Mouse (Mus musculus): ENCODE results near the gene Klhl26. TPM values are rescaled to one million over a fixed set of nuclear protein-coding genes. Genes with fewer than 3 reads are reported as not detected.
A peak's percentile ranks its signal among the peaks of the same experiment; 100 is the strongest.

The Klhl26 gene
- polyA plus RNA-seq, 1 experiment from 2014 or later, result 19.6 TPM

DNA sequence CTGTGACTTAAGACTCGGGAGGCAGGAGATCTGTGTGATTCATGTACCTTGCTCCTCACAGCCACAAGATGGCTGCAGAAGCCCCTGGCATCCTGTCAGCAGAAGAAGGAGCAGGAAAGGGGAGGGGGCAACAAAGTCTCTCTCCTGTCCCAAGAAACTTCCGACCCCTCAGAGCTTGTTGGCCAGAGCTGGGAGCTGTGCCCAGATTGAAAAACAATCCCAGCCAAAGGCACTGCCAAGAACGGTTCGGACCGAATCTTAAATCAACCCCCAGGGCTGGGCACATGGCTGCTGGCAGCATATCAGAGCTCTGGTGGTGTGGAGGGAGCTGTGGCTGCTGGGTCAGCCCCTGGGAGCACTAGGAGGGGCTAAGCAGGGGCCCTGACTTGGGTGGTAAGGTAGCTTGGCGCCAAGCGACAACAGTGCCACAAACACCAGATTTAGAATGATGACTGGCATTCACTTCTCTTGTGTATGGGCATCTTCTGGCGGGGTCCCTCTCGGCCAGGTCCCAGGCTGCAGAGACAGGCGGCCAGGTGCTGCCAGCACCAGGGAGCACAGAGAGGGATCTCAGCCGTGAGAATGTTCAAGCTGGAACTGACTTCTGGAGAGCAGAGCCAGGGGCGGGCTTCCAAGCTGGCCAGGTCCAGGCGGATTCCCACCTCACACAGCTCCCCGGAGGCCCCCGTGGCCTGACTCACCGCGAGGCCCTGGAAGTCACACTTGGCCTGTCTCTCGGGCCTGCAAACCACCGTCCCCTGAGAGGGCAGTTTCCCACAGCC, 28.9 kb downstream of the Klhl26 start:
- Histone ChIP-seq H3K9ac (ENCODE audit: low read length) (no peak overlapping the region), H3K9me3 (replicated peaks; ENCODE audit: control insufficient read depth, low read length) (no peaks in the 10 kb centered on the region), H3K27me3 (replicated peaks; ENCODE audit: control insufficient read depth, insufficient read depth, low read length) (no peaks in the 10 kb centered on the region), H3K36me3 (ENCODE audit: control insufficient read depth, insufficient read depth, low read length) (peaks cover 14% of the 10 kb centered on the region; the same call in 1 of the 2 replicates), H3K4me3 (ENCODE audit: low read depth, low read length) (no peak overlapping the region), H3K4me2 (ENCODE audit: low read length) (no peak overlapping the region), H3K4me1 (ENCODE audit: control insufficient read depth, insufficient read depth, low read length) (no peaks in the 10 kb centered on the region), H3K27ac (ENCODE audit: low read depth, low read length) (no peak overlapping the region; the same call in 1 of the 2 replicates)
- DNase-seq (ENCODE audit: low spot score) (peak; percentile 30), ATAC-seq (0 out of 2 replicates have a peak, but pooled peaks have one; percentile 34)
- WGBS, result 76% methylated on average over 19 of the region's 19 CpGs

DNA sequence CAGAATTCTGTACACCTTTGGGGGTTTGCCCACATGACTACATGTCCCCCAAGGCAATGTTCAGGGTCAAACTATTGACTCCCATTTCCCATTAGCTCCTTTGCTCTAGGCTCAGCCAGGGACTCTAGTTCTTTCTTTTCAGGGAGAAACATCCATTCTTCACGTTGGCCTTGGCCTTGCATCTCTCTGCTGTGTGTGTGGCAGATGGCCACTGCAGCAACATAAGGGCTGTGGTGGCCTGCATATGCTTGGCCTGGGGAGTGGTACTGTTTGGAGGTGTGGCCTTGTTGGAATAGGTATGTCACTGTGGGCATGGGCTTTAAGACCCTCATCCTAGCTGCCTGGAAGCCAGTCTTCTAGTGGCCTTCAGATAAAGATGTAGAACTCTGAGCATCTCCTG, 30.8 kb downstream of the Klhl26 start:
- Histone ChIP-seq H3K27ac (ENCODE audit: low read depth, low read length) (no peak overlapping the region), H3K4me2 (ENCODE audit: low read length) (no peak overlapping the region), H3K4me1 (ENCODE audit: control insufficient read depth, insufficient read depth, low read length) (no peaks in the 10 kb centered on the region), H3K27me3 (replicated peaks; ENCODE audit: control insufficient read depth, insufficient read depth, low read length) (no peaks in the 10 kb centered on the region), H3K4me3 (ENCODE audit: low read depth, low read length) (no peak overlapping the region), H3K9me3 (replicated peaks; ENCODE audit: control insufficient read depth, low read length) (no peaks in the 10 kb centered on the region), H3K9ac (ENCODE audit: low read length) (no peak overlapping the region), H3K36me3 (ENCODE audit: control insufficient read depth, insufficient read depth, low read length) (no peaks in the 10 kb centered on the region)
- no peak for DNase-seq (ENCODE audit: low spot score)
- no peak for ATAC-seq
- 68% methylated on average over 1 of the region's 1 CpGs for WGBS

DNA sequence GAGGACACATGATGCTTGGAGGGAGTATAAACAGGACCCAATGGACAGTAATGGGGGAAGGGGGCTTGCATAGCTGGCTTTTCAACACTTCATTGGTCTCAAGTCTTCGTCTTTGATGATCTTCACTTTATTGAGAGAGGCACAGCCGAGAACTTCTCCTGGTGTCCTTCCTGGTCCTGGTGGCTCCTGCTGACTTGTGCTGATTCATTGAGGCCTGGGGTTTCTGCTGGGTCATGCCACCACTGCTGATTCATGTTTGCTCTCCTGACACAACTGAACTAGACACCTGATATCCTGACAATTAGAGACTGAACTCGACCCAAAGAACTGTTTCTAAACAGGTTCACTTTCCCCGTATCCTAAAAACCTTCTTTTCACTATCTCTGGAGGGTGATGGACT, 33.4 kb downstream of the Klhl26 start:
- DNase-seq (ENCODE audit: low spot score) (no peak), ATAC-seq (no peak)
- WGBS, result 84% methylated on average over 4 of the region's 4 CpGs
- no peak overlapping the region for H3K4me3 ChIP-seq (ENCODE audit: low read depth, low read length)
- H3K4me1 ChIP-seq (ENCODE audit: control insufficient read depth, insufficient read depth, low read length), result peaks cover 9% of the 10 kb centered on the region
- H3K36me3 ChIP-seq (ENCODE audit: control insufficient read depth, insufficient read depth, low read length), result no peaks in the 10 kb centered on the region
- H3K4me2 ChIP-seq (ENCODE audit: low read length), result no peak overlapping the region
- no peak overlapping the region for H3K9ac ChIP-seq (ENCODE audit: low read length)
- H3K27me3 ChIP-seq (replicated peaks; ENCODE audit: control insufficient read depth, insufficient read depth, low read length), result no peaks in the 10 kb centered on the region
- H3K27ac ChIP-seq (ENCODE audit: low read depth, low read length), result no peak overlapping the region
- no peaks in the 10 kb centered on the region for H3K9me3 ChIP-seq (replicated peaks; ENCODE audit: control insufficient read depth, low read length)

DNA sequence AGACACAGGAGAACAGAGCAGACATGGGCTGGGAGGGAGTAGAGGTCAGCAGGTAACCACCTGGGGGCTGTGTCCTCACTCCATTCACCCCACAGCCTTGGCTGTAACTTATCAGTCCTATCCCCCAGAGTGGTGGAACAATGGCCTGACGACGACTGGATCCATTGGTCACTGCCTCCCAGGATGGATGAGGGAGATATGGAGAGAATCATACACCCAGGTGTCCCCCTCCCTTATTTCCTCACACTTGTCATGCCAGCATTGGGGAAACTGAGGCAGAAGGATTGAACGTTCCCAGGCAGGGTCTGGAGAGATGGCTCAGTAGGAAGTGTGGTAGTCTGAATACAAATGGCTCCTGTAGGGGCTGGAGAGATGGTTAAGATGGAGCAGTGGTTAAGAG, 35.2 kb downstream of the Klhl26 start:
- H3K9ac ChIP-seq (ENCODE audit: low read length), result no peak overlapping the region
- WGBS, result 76% methylated on average over 3 of the region's 3 CpGs

DNA sequence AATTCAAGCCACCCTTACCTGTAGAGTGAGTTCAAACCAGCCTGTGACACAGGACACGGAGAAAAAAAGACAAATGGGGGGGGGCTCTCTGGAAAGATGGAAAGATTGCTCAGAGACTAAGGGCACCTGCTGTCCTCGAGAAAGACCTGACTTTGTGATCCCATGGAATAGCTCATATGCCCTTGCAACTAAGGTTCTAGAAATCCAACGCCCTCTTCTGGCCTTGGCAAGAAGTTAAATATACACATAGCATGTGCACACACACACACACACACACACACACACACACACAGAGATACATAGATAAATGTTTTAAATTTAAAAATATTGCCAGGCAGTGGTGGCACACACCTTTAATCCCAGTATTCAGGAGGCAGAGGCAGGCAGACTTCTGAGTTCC, 36.5 kb downstream of the Klhl26 start:
- Histone ChIP-seq H3K9ac (ENCODE audit: low read length) (peak overlapping the region; percentile 65; the same call in 1 of the 2 replicates), H3K9me3 (replicated peaks; ENCODE audit: control insufficient read depth, low read length) (no peaks in the 10 kb centered on the region), H3K4me3 (ENCODE audit: low read depth, low read length) (peak overlapping the region; percentile 62; the same call in 1 of the 2 replicates), H3K27ac (ENCODE audit: low read depth, low read length) (no peak overlapping the region), H3K36me3 (ENCODE audit: control insufficient read depth, insufficient read depth, low read length) (no peaks in the 10 kb centered on the region), H3K4me1 (ENCODE audit: control insufficient read depth, insufficient read depth, low read length) (peaks cover 11% of the 10 kb centered on the region), H3K4me2 (ENCODE audit: low read length) (peak overlapping the region; percentile 60), H3K27me3 (replicated peaks; ENCODE audit: control insufficient read depth, insufficient read depth, low read length) (no peaks in the 10 kb centered on the region)
- DNase-seq (ENCODE audit: low spot score), result no peak
- 59% methylated on average over 3 of the region's 3 CpGs for WGBS
- no peak for ATAC-seq

More for the DNA sequence above, 35.2 kb downstream of the Klhl26 start:
- Histone ChIP-seq H3K9me3 (replicated peaks; ENCODE audit: control insufficient read depth, low read length) (no peaks in the 10 kb centered on the region), H3K36me3 (ENCODE audit: control insufficient read depth, insufficient read depth, low read length) (no peaks in the 10 kb centered on the region), H3K27ac (ENCODE audit: low read depth, low read length) (no peak overlapping the region), H3K27me3 (replicated peaks; ENCODE audit: control insufficient read depth, insufficient read depth, low read length) (no peaks in the 10 kb centered on the region), H3K4me1 (ENCODE audit: control insufficient read depth, insufficient read depth, low read length) (peaks cover 11% of the 10 kb centered on the region), H3K4me2 (ENCODE audit: low read length) (no peak overlapping the region), H3K4me3 (ENCODE audit: low read depth, low read length) (no peak overlapping the region)
- DNase-seq (ENCODE audit: low spot score) (no peak), ATAC-seq (no peak)

DNA sequence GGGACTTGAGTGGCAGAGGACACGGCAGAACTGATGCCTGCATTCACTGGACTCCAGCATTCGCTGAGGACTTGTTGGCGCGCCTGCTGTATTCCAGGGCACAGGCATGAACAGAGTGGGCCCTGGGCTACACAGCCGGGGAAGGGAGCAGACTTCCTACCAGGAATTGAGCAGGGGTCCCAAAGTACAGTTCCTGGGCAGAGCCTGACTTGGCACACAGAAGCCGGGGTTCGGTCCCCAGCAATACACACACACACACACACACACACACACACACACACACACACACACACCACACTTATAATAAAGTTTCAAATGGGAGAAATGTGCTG, 37.0 kb downstream of the Klhl26 start:
- DNase-seq (ENCODE audit: low spot score), result no peak
- no peaks in the 10 kb centered on the region for H3K9me3 ChIP-seq (replicated peaks; ENCODE audit: control insufficient read depth, low read length)
- peak overlapping the region; percentile 65 for H3K9ac ChIP-seq (ENCODE audit: low read length)
- no peaks in the 10 kb centered on the region for H3K27me3 ChIP-seq (replicated peaks; ENCODE audit: control insufficient read depth, insufficient read depth, low read length)
- ATAC-seq, result no peak
- H3K27ac ChIP-seq (ENCODE audit: low read depth, low read length), result no peak overlapping the region
- no peaks in the 10 kb centered on the region for H3K36me3 ChIP-seq (ENCODE audit: control insufficient read depth, insufficient read depth, low read length)
- H3K4me2 ChIP-seq (ENCODE audit: low read length), result peak overlapping the region; percentile 60
- H3K4me3 ChIP-seq (ENCODE audit: low read depth, low read length), result peak overlapping the region; percentile 62
- WGBS, result 4% methylated on average over 7 of the region's 7 CpGs
- H3K4me1 ChIP-seq (ENCODE audit: control insufficient read depth, insufficient read depth, low read length), result peaks cover 11% of the 10 kb centered on the region

DNA sequence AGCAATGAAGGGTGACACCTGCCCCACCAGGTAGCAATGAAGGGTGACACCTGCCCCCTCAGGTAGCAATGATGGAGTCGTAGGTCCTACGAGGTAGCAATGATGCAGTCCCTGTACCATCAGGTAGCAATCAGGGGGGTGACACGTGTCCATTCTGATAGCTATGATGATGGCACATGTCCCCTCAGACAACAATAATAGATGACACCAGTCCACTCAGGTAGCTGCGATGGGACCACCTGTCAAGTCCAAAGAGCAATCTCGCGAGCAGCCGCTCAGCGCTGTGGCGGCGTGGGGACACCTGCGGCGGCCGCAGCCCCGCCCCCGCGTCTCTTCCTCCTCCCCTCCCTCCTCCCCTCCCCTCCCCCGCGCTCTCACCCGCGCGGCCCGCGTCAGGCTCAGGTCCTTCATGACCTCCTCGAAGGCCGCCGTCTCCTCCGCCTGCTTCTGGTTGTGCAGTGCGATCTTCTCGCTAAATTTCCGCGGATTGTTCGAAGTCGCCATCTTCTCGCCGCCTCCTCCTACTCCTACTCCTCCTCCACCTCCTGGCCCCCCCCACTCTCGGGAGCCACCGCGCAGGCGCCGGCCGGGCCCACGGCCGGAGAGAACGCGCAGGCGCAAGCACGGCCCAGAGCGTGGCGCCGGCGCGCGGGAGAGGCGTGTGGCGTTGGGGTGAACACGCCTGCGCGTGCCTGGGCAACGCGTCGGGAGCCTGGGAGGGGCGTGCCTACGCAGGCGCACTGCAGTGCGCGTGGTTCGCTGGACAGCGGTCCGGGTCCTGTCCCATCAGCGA, 37.5 kb downstream of the Klhl26 start, which contains the start of gene Crtc1:
Gene Crtc1 (minus strand): TSS at position 525 of the 793 bp plus-strand sequence.
- under 1% methylated on average over 56 of the region's 70 CpGs for whole genome bisulfite sequencing
- Histone ChIP-seq H3K4me2 (ENCODE audit: low read length) (peak within 1 kb of the TSS; percentile 83), H3K9ac (ENCODE audit: low read length) (peak within 1 kb of the TSS; percentile 68), H3K4me3 (ENCODE audit: low read depth, low read length) (peak within 1 kb of the TSS; percentile 62), H3K36me3 (ENCODE audit: control insufficient read depth, insufficient read depth, low read length) (no peaks in the 10 kb centered on the region), H3K9me3 (replicated peaks; ENCODE audit: control insufficient read depth, low read length) (no peaks in the 10 kb centered on the region), H3K27me3 (replicated peaks; ENCODE audit: control insufficient read depth, insufficient read depth, low read length) (no peaks in the 10 kb centered on the region), H3K27ac (ENCODE audit: low read depth, low read length) (peak within 1 kb of the TSS; percentile 88), H3K4me1 (ENCODE audit: control insufficient read depth, insufficient read depth, low read length) (peaks cover 11% of the 10 kb centered on the region)
- peak; percentile 98 for DNase-seq (ENCODE audit: low spot score)
- peak; percentile 98 for ATAC-seq

DNA sequence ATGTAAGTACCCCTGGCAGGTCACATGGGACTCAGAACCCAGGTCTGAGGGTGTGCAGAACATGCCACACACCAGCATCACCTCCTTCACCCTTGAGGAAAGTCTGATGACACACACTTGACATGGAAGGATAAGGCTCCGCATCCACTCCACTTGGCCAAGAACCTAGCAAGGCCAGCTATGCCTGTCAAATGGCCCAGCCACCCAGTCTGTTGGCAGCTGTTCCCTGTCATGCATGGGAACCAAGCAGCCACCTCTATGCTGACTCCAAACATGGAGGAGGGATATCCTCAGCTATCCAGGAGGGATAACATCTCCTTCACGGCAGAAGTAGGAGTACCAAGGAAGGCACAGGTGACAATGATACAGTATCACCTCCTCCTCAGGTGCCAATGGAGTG, 38.3 kb downstream of the Klhl26 start:
- H3K4me2 ChIP-seq (ENCODE audit: low read length), result peak overlapping the region; percentile 83
- peak overlapping the region; percentile 62 for H3K4me3 ChIP-seq (ENCODE audit: low read depth, low read length)
- H3K4me1 ChIP-seq (ENCODE audit: control insufficient read depth, insufficient read depth, low read length), result peaks cover 11% of the 10 kb centered on the region
- no peaks in the 10 kb centered on the region for H3K27me3 ChIP-seq (replicated peaks; ENCODE audit: control insufficient read depth, insufficient read depth, low read length)
- peak overlapping the region; percentile 68; the same call in 1 of the 2 replicates for H3K9ac ChIP-seq (ENCODE audit: low read length)
- ATAC-seq, result no peak
- no peak overlapping the region for H3K27ac ChIP-seq (ENCODE audit: low read depth, low read length)
- no peak for DNase-seq (ENCODE audit: low spot score)
- 86% methylated on average over 2 of the region's 2 CpGs for WGBS
- H3K36me3 ChIP-seq (ENCODE audit: control insufficient read depth, insufficient read depth, low read length), result no peaks in the 10 kb centered on the region
- H3K9me3 ChIP-seq (replicated peaks; ENCODE audit: control insufficient read depth, low read length), result no peaks in the 10 kb centered on the region

DNA sequence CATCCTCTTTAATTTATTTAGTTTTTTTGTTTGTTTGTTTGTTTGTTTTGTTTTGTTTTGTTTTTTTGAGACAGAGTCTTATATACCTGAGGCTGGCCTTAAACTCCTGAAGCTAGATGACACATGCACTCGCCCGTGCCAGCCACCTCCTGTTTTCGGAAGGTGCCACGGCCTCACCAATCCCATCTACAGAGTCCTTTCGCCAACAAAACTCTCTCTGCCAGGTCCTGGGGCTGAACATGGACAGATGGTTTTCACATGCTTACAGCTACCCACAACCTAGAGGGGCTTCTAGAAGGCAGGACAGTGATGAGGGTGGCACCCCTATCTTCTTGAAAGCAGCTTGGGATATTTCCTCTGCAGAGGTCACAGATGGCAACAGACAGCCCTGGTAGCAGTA, 41.6 kb downstream of the Klhl26 start:
- DNase-seq (ENCODE audit: low spot score), result no peak
- Histone ChIP-seq H3K9me3 (replicated peaks; ENCODE audit: control insufficient read depth, low read length) (no peaks in the 10 kb centered on the region), H3K4me1 (ENCODE audit: control insufficient read depth, insufficient read depth, low read length) (peaks cover 11% of the 10 kb centered on the region), H3K4me3 (ENCODE audit: low read depth, low read length) (no peak overlapping the region), H3K4me2 (ENCODE audit: low read length) (no peak overlapping the region), H3K9ac (ENCODE audit: low read length) (no peak overlapping the region), H3K27me3 (replicated peaks; ENCODE audit: control insufficient read depth, insufficient read depth, low read length) (no peaks in the 10 kb centered on the region), H3K27ac (ENCODE audit: low read depth, low read length) (no peak overlapping the region), H3K36me3 (ENCODE audit: control insufficient read depth, insufficient read depth, low read length) (no peaks in the 10 kb centered on the region)
- WGBS, result 96% methylated on average over 5 of the region's 5 CpGs
- no peak for ATAC-seq

All from forebrain, embryonic 14.5 days (tissue).